Mouse (Mus musculus) E14TG2a.4 (cell line): Measurements from ENCODE around the gene Tlx3.

Experiments used
- CTCF ChIP-seq: conservative IDR thresholded peaks from 2 replicates; pipeline ENCODE4 v1.5.1; 2014; ENCODE audit warnings: low read length
- NANOG ChIP-seq: IDR thresholded peaks from 2 replicates; pipeline ENCODE4 v1.6.1; 2014; ENCODE audit warnings: borderline replicate concordance, low read length, mixed read lengths

GRCm38 (mm10) chr11:33228186-33228585 lies 24.8 kb upstream of the Tlx3 start:
- no peak for TF ChIP-seq CTCF
- TF ChIP-seq NANOG = no peak
